Mouse (Mus musculus) myocyte (in vitro differentiated cells): ENCODE results near the gene Setd5. TPM values are rescaled to one million over a fixed set of nuclear protein-coding genes. Genes with fewer than 3 reads are reported as not detected.
A peak's percentile ranks its signal among the peaks of the same experiment; 100 is the strongest.

ENCODE experiments used
- H3K27me3 ChIP-seq: one replicate; pipeline ENCODE4 v1.6.1; 2011; ENCODE audit not compliant: control insufficient read depth, insufficient read depth, insufficient read length
- H3K36me3 ChIP-seq: one replicate; pipeline ENCODE4 v1.6.1; 2011; ENCODE audit not compliant: control insufficient read depth, insufficient read depth
- H3K4me2 ChIP-seq: one replicate; pipeline ENCODE4 v1.6.1; 2011; ENCODE audit warnings: low read depth, control low read depth
- H3K4me3 ChIP-seq: one replicate; pipeline ENCODE4 v1.5.1; 2011; ENCODE audit warnings: mild to moderate bottlenecking, control low read depth, moderate library complexity
- H3K79me2 ChIP-seq: one replicate; pipeline ENCODE4 v1.6.1; 2011; ENCODE audit not compliant: control insufficient read depth, insufficient read depth
- H3ac ChIP-seq: one replicate; pipeline ENCODE4 v1.6.1; 2011; ENCODE audit not compliant: control insufficient read depth, insufficient read length
- CEBPB ChIP-seq: IDR thresholded peaks from 2 replicates; pipeline ENCODE4 v1.6.1; 2011; ENCODE audit warnings: mild to moderate bottlenecking, moderate library complexity; ENCODE audit not compliant: poor library complexity, insufficient read depth, severe bottlenecking
- E2F4 ChIP-seq: IDR thresholded peaks from one replicate; pipeline ENCODE4 v1.6.1; 2011; ENCODE audit warnings: mild to moderate bottlenecking, control low read depth, moderate library complexity; ENCODE audit not compliant: insufficient read depth
- MAX ChIP-seq: IDR thresholded peaks from one replicate; pipeline ENCODE4 v1.6.1; 2011; ENCODE audit warnings: low read depth, mild to moderate bottlenecking, control low read depth
- MYOD1 ChIP-seq, 3 experiments: IDR thresholded peaks; one replicate each; pipeline ENCODE4 v1.6.1; 2011; ENCODE audit warnings: control low read depth in 2 of 3, low read depth in 2 of 3, mild to moderate bottlenecking in 2 of 3, moderate library complexity in 1 of 3; ENCODE audit not compliant: insufficient read length in 2 of 3, control insufficient read depth in 1 of 3
- MYOG ChIP-seq, 3 experiments: IDR thresholded peaks; one replicate each; pipeline ENCODE4 v1.6.1; 2011; ENCODE audit warnings: control low read depth in 2 of 3, low read depth in 2 of 3, mild to moderate bottlenecking in 2 of 3; ENCODE audit not compliant: insufficient read length in 2 of 3, control insufficient read depth in 1 of 3, insufficient read depth in 1 of 3
- POLR2A ChIP-seq: IDR thresholded peaks from one replicate; pipeline ENCODE4 v1.6.1; 2011; ENCODE audit warnings: low read depth, mild to moderate bottlenecking, control low read depth, moderate library complexity; ENCODE audit not compliant: insufficient read length
- POLR2AphosphoS2 ChIP-seq: IDR thresholded peaks from one replicate; pipeline ENCODE4 v1.6.1; 2011; ENCODE audit warnings: low read depth, control low read depth; ENCODE audit not compliant: insufficient read length
- REST ChIP-seq: IDR thresholded peaks from one replicate; pipeline ENCODE4 v1.6.1; 2011; ENCODE audit warnings: mild to moderate bottlenecking, control low read depth, moderate library complexity; ENCODE audit not compliant: insufficient read depth, insufficient read length
- SRF ChIP-seq: IDR thresholded peaks from one replicate; pipeline ENCODE4 v1.6.1; 2011; ENCODE audit warnings: low read depth; ENCODE audit not compliant: control insufficient read depth, insufficient read length
- TCF12 ChIP-seq: IDR thresholded peaks from one replicate; pipeline ENCODE4 v1.6.1; 2011; ENCODE audit warnings: mild to moderate bottlenecking, control low read depth; ENCODE audit not compliant: poor library complexity, insufficient read depth, severe bottlenecking
- TCF3 ChIP-seq: IDR thresholded peaks from one replicate; pipeline ENCODE4 v1.6.1; 2011; ENCODE audit warnings: low read depth, control low read depth; ENCODE audit not compliant: insufficient read length
- USF1 ChIP-seq: IDR thresholded peaks from one replicate; pipeline ENCODE4 v1.6.1; 2011; ENCODE audit warnings: low read depth, mild to moderate bottlenecking, control low read depth, moderate library complexity
- polyA plus RNA-seq: library from polyadenylated mRNA; unstranded; fragments of >200 nt; fragmentation: generic; extraction: Trizol; gene quantifications from one replicate; pipeline ENCODE4 v1.2.1, GENCODE M21; 2012; ENCODE audit warnings: missing spikeins

The Setd5 gene
- polyA plus RNA-seq, 1 experiment, result 21.8 TPM

DNA sequence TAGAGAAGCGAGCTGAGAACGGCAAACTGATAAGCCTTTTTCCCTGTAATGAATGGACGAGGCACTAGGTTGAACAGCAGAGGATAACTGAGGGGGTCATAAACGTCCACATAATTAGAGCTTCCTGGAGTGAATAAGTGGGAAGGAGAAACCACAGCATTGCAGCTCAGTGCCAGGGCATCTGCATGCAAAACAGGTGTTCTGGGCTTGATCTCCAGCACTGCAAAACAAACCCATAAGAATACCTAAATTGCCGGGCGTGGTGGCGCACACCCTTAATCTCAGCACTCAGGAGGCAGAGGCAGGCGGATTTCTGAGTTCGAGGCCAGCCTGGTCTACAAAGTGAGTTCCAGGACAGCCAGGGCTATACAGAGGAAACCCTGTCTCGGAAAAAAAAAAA is 13.8 kb upstream of the Setd5 start:
- Histone ChIP-seq H3ac (no peak overlapping the region), H3K36me3 (peaks cover 72% of the 10 kb centered on the region), H3K4me2 (no peak overlapping the region), H3K27me3 (no peaks in the 10 kb centered on the region), H3K4me3 (no peak overlapping the region), H3K79me2 (peaks cover 43% of the 10 kb centered on the region)
- TF ChIP-seq POLR2A (no peak), E2F4 (no peak), SRF (no peak), MYOD1 (IDR thresholded peaks at IDR 0.05; ENCODE audit: control insufficient read depth in 1 of 3, insufficient read length in 2 of 3, low read depth in 2 of 3) (peak in 2 of 3 experiments; percentile 42 to 75), USF1 (no peak), POLR2AphosphoS2 (no peak), REST (no peak), TCF3 (no peak), CEBPB (no peak), MYOG (IDR thresholded peaks at IDR 0.05; ENCODE audit: control insufficient read depth in 1 of 3, insufficient read depth in 1 of 3, insufficient read length in 2 of 3, low read depth in 2 of 3) (peak in 1 of 3 experiments; percentile 72), MAX (no peak)

DNA sequence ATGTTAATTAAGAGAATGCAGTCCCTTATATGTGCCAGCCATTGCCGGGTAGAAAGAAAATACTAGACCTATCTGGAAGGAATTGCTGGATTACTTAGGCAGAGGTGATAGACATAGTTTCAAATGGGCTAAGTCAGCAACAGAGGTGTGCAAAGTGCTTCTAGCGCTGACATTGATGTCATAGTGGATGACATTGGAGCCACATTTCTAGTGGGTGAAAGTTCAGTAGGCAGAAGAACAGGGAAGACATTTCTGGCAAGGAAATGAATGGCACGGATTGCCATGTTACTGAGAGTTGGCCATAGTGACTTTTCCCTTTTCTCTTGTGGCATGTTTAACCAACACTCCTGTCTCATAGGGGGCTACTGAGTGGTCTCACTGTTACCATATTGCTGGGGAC is 12.0 kb upstream of the Setd5 start:
- Histone ChIP-seq H3K27me3 (no peaks in the 10 kb centered on the region), H3K4me3 (no peak overlapping the region), H3ac (no peak overlapping the region), H3K79me2 (peaks cover 61% of the 10 kb centered on the region), H3K36me3 (peaks cover 83% of the 10 kb centered on the region), H3K4me2 (no peak overlapping the region)
- TF ChIP-seq MYOD1 (IDR thresholded peaks at IDR 0.05; ENCODE audit: control insufficient read depth in 1 of 3, insufficient read length in 2 of 3, low read depth in 2 of 3), result no peak
- TF ChIP-seq POLR2A, result no peak
- TF ChIP-seq TCF12, result no peak
- TF ChIP-seq SRF, result no peak

DNA sequence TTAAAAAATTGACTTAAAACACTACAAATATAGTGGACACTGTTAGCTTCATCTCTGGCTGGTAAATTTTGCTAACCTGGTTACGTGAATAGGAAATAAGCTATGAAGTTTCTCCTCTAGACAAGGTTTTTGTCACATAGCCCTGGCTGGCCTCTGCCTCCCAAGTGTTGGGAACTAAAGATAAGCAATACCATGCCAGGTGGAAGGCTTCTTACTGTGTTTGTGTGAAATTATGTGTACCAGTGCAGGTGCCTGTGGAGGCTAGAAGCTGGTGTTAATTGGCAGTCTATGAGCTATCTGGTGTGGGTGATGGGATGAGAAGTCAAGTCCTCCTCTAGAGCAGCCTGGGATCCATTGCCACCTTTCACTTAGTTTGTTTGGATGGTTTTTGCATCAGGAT is 8.0 kb upstream of the Setd5 start:
- TF ChIP-seq TCF3 (no peak), CEBPB (no peak), POLR2AphosphoS2 (no peak), MAX (no peak), USF1 (no peak), TCF12 (no peak), E2F4 (no peak), SRF (no peak), MYOG (IDR thresholded peaks at IDR 0.05; ENCODE audit: control insufficient read depth in 1 of 3, insufficient read depth in 1 of 3, insufficient read length in 2 of 3, low read depth in 2 of 3) (no peak), MYOD1 (IDR thresholded peaks at IDR 0.05; ENCODE audit: control insufficient read depth in 1 of 3, insufficient read length in 2 of 3, low read depth in 2 of 3) (no peak), REST (no peak), POLR2A (no peak)
- no peak overlapping the region for H3K4me2 ChIP-seq
- H3K36me3 ChIP-seq, result peaks cover 70% of the 10 kb centered on the region
- no peaks in the 10 kb centered on the region for H3K27me3 ChIP-seq
- peaks cover 99% of the 10 kb centered on the region for H3K79me2 ChIP-seq
- H3K4me3 ChIP-seq, result no peak overlapping the region
- no peak overlapping the region for H3ac ChIP-seq

DNA sequence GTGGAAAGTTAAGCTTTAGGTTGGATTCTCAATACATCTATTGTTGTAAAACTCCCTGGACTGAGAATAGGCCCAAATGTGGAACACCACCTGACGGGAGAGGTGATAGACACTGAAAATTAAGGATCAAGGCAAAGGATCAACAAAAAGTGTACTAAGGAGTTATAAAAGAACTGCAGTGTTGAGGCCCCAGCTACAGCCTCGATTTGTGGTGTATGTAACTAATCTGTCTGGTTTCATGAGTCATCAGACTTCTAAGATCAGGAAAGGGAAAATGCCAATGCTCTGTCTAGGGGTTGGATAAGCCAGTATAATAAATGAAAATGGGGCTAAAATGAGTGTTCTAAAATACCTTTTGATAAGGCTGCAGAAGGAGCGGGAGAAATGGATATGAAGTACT is 1.9 kb upstream of the Setd5 start:
- Histone ChIP-seq H3K4me2 (peak overlapping the region; percentile 79), H3K4me3 (peak overlapping the region; percentile 76), H3ac (peak overlapping the region; percentile 89), H3K36me3 (peaks cover 13% of the 10 kb centered on the region), H3K79me2 (peaks cover 84% of the 10 kb centered on the region), H3K27me3 (no peaks in the 10 kb centered on the region)
- TF ChIP-seq USF1 (no peak), TCF12 (no peak), SRF (no peak), MYOD1 (IDR thresholded peaks at IDR 0.05; ENCODE audit: control insufficient read depth in 1 of 3, insufficient read length in 2 of 3, low read depth in 2 of 3) (no peak), POLR2AphosphoS2 (no peak), REST (no peak), POLR2A (no peak), MAX (no peak), E2F4 (no peak), CEBPB (no peak), MYOG (IDR thresholded peaks at IDR 0.05; ENCODE audit: control insufficient read depth in 1 of 3, insufficient read depth in 1 of 3, insufficient read length in 2 of 3, low read depth in 2 of 3) (no peak), TCF3 (no peak)

DNA sequence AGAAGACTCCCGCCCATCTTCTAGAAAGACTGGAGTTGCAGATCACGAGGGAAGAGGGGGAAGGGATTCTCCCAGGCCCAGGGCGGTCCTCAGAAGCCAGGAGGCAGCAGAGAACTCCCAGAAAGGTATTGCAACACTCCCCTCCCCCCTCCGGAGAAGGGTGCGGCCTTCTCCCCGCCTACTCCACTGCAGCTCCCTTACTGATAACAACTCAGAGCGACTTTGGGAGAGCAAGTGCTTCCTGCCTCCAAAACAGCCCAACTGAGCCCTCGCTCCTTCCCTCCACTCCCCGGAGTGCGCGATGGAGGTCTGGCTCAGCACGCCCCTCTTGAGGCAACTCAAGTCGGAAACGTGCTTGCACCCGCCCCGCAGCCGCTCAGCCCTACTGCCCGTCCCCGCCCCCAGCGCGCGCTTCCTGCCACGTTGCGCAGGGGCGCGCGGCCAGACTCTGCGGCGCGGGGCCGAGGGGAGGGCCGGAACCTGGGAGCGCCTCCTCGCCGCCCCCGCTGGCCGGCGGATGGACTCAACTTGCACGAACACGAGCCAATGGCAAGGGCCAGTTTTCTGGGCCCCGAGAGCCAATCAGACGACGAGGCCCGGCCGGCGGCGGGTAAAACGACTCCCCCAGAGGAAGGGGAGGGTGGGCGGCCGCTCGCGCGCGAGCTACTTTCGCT is 1.0 kb upstream of the Setd5 start:
- H3K36me3 ChIP-seq, result peaks cover 10% of the 10 kb centered on the region
- peak overlapping the region; percentile 79 for H3K4me2 ChIP-seq
- H3K4me3 ChIP-seq, result peak overlapping the region; percentile 76
- H3ac ChIP-seq, result peak overlapping the region; percentile 89
- H3K79me2 ChIP-seq, result peaks cover 84% of the 10 kb centered on the region
- TF ChIP-seq USF1, result peak; percentile 68
- TF ChIP-seq MYOG (IDR thresholded peaks at IDR 0.05; ENCODE audit: control insufficient read depth in 1 of 3, insufficient read depth in 1 of 3, insufficient read length in 2 of 3, low read depth in 2 of 3), result peak in 1 of 3 experiments; percentile 15
- TF ChIP-seq POLR2AphosphoS2, result peak; percentile 92
- peak; percentile 68 for TF ChIP-seq E2F4
- no peak for TF ChIP-seq TCF3
- TF ChIP-seq CEBPB, result peak; percentile 92
- TF ChIP-seq POLR2A, result peak; percentile 66
- TF ChIP-seq MYOD1 (IDR thresholded peaks at IDR 0.05; ENCODE audit: control insufficient read depth in 1 of 3, insufficient read length in 2 of 3, low read depth in 2 of 3), result peak in 1 of 3 experiments; percentile 22
- no peak for TF ChIP-seq TCF12
- TF ChIP-seq SRF, result no peak
- TF ChIP-seq REST, result no peak
- TF ChIP-seq MAX, result no peak
- no peaks in the 10 kb centered on the region for H3K27me3 ChIP-seq
